Comparison of ENCODE assay signal across 24 mouse cellular contexts in the genomic region with DNA sequence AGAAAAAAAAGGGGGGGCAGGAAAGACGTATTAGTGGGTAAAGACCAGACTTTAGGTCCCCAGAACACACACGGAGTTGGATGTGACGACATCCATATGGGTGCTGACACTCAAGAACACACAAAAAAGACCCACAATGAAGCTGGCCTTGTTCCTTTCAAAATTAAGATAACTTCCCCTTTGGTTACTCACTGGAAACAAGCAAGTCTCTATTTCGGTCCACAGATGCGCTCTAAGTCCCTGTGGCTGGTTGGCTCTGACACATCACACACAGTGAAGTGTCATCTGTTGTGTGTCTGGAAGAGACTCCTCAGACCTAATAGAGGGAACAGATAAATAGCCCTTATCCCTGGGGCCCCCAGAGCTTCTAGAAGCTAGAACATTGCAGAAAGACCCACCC.
A peak's percentile ranks its signal among the peaks of the same experiment; 100 is the strongest.
DNase-seq lines count a peak whose midpoint lies in the region; ATAC-seq and TF ChIP-seq lines count a peak whose summit lies in the region.
"Had no signal": no experiment of that assay in that cellular context is flagged by ENCODE, and none has a peak within 500 bp of the region (broad histone marks: within the 10 kb centered on the region; RNA-seq: fewer than 3 reads in every experiment).

No protein-coding gene starts in this region.

- peak; percentile 16 to 33 for DNase-seq in spleen, adult 2 months (ENCODE audit: low read depth in 1 of 2, low spot score in 2 of 2)
- no peak for DNase-seq in spleen, adult 12 weeks (ENCODE audit: low spot score)
- DNase-seq in A20 (ENCODE audit: low read depth, low spot score) = peak; percentile 73
- DNase-seq in B cell, adult 2 months = peak; percentile 51 to 63
- DNase-seq in kidney, adult 9 months = no peak
- no peak for DNase-seq in heart, embryonic 10.5 days (ENCODE audit: low spot score)
- DNase-seq in ovary, postnatal 10 days (ENCODE audit: low spot score) = no peak
- DNase-seq: adrenal gland, adult 2 months; adrenal gland, postnatal 10 days; adrenal gland, postnatal 25 days; cerebellum, adult 11 months; cerebellum, adult 2 months; cerebellum, adult 9-10 months; cerebellum, postnatal 10 days; cerebellum, postnatal 25 days; forebrain, postnatal 0 days had no signal

- no peaks in the 10 kb centered on the region for H3K36me3 ChIP-seq in spleen, adult 2 months (ENCODE audit: control insufficient read depth, insufficient read depth, low read length)
- H3K36me3 ChIP-seq in heart, embryonic 10.5 days = no peaks in the 10 kb centered on the region
- H3K36me3 ChIP-seq: embryonic facial prominence, embryonic 10.5 days; embryonic facial prominence, embryonic 12.5 days; forebrain, embryonic 15.5 days; G1E had no signal

- no peak overlapping the region for H3K27ac ChIP-seq in spleen, adult 2 months (ENCODE audit: insufficient read depth, low read length)
- H3K27ac ChIP-seq in heart, embryonic 10.5 days = no peak overlapping the region
- H3K27ac ChIP-seq: embryonic facial prominence, embryonic 10.5 days; embryonic facial prominence, embryonic 12.5 days; forebrain, embryonic 13.5 days; forebrain, embryonic 15.5 days had no signal

- H3K4me1 ChIP-seq in spleen, adult 2 months (ENCODE audit: control insufficient read depth, insufficient read depth, insufficient read length) = peaks cover 14% of the 10 kb centered on the region; the same call in 1 of the 2 replicates
- 0 out of 2 replicates have a peak, but pooled peaks cover 3% of the 10 kb centered on the region for H3K4me1 ChIP-seq in heart, embryonic 10.5 days
- H3K4me1 ChIP-seq: forebrain, embryonic 13.5 days; forebrain, embryonic 15.5 days had no signal

- 41% methylated on average over 5 of the region's 5 CpGs for WGBS in spleen, adult 2 months
- WGBS in heart, embryonic 10.5 days = 75% methylated on average over 5 of the region's 5 CpGs

- TF ChIP-seq CTCF in spleen, adult 2 months (IDR thresholded peaks at IDR 0.05; ENCODE audit: extremely low read depth, insufficient read depth, insufficient read length, insufficient replicate concordance) = no peak

- H3K4me3 ChIP-seq in spleen, adult 2 months (ENCODE audit: extremely low read depth, insufficient read depth, insufficient read length) = no peak overlapping the region
- no peak overlapping the region for H3K4me3 ChIP-seq in heart, embryonic 10.5 days
- H3K4me3 ChIP-seq: embryonic facial prominence, embryonic 10.5 days; embryonic facial prominence, embryonic 12.5 days; forebrain, embryonic 13.5 days; forebrain, embryonic 15.5 days had no signal

- ATAC-seq in neutrophil, adult 5-6 weeks (ENCODE audit: extremely low read depth, insufficient number of reproducible peaks, low FRiP score, poor library complexity, severe bottlenecking) = peak; percentile 69; the same call in 1 of the 2 replicates
- ATAC-seq: activated CD4-positive, CD25-positive, alpha-beta regulatory T cell, adult 4 months; forebrain, embryonic 13.5 days; forebrain, embryonic 15.5 days; forebrain, postnatal 0 days; Patski had no signal

- no peaks in the 10 kb centered on the region for H3K27me3 ChIP-seq in spleen, adult 2 months (ENCODE audit: control insufficient read depth, insufficient read depth, low read length)
- peaks cover 5% of the 10 kb centered on the region; the same call in 1 of the 2 replicates for H3K27me3 ChIP-seq in heart, embryonic 10.5 days (ENCODE audit: insufficient read depth, poor library complexity, severe bottlenecking)
- H3K27me3 ChIP-seq: embryonic facial prominence, embryonic 12.5 days; forebrain, embryonic 13.5 days; forebrain, embryonic 15.5 days; Patski had no signal

- no peak for TF ChIP-seq POLR2A in spleen, adult 2 months (IDR thresholded peaks at IDR 0.05; ENCODE audit: low read depth, low read length)

- H3K9me3 ChIP-seq in heart, embryonic 10.5 days = no peaks in the 10 kb centered on the region
- H3K9me3 ChIP-seq: embryonic facial prominence, embryonic 10.5 days; embryonic facial prominence, embryonic 12.5 days; forebrain, embryonic 13.5 days; forebrain, embryonic 15.5 days; G1E had no signal

Comparison
In these comparisons a context has a peak if more than half of its experiments do, and no peak if none do; other contexts are left out.
1. DNase-seq: peak in spleen, adult 2 months (2 of 2), A20 (single experiment) and B cell, adult 2 months (2 of 2); none in spleen, adult 12 weeks (single experiment), kidney, adult 9 months (single experiment), heart, embryonic 10.5 days (single experiment) and ovary, postnatal 10 days (single experiment).